Mouse (Mus musculus): ENCODE data around the gene Rabggtb.

GRCm38 (mm10) chr3:153911197-153911881 lies 1.5 kb downstream of the Rabggtb start:
- TF ChIP-seq POLR2A (IDR thresholded peaks at IDR 0.05; ENCODE audit: low read depth, low read length) (no peak), CTCF (IDR thresholded peaks at IDR 0.05; ENCODE audit: extremely low read depth, insufficient read depth, insufficient read length, insufficient replicate concordance) (no peak)

Measured in spleen, adult 2 months (tissue).